Mouse (Mus musculus): ENCODE measurements around the gene Cabp2.
"Not testable (repeated sequence)": the region's sequence is repeated elsewhere in the genome, so short reads cannot be mapped to it uniquely, and the experiment has no call there.

Gene Cabp2

DNA sequence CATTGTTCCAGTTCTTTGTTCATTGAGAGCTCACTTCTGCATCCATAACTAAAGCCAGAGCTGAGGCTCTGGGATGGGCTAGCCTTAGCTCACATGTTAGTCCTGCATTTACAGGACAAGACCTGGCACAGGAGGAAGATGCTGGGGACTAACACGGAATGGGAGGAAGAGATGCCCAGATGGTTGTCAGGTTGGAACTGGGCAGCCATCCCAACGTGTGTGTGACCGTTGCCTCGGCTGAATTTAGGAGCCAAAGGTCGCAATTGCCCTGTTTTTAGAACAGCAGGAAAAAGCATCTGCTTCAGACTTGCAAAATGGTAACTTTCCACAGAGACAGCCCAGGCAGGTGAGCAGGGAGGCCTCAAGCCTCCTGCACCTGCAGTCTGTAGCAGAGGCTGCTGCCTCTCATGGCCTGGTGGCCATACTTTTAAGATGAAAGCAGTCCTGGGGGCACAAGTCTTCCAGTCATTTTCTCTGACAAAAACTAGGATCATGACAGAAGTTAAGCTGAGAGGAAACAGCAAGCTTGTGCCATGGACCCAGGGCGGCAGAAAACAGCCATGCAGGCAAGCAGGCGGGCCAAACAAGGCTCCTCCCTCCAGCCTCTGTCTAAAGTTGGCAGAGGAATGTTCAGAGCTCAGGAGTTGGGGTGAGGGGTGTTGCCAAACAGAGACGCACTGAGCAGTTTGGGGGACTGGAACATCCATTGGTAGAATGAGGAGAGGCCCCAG, 26.0 kb upstream of the Cabp2 start:
- intact Hi-C loops (cut with DNase I): no loop called here

DNA sequence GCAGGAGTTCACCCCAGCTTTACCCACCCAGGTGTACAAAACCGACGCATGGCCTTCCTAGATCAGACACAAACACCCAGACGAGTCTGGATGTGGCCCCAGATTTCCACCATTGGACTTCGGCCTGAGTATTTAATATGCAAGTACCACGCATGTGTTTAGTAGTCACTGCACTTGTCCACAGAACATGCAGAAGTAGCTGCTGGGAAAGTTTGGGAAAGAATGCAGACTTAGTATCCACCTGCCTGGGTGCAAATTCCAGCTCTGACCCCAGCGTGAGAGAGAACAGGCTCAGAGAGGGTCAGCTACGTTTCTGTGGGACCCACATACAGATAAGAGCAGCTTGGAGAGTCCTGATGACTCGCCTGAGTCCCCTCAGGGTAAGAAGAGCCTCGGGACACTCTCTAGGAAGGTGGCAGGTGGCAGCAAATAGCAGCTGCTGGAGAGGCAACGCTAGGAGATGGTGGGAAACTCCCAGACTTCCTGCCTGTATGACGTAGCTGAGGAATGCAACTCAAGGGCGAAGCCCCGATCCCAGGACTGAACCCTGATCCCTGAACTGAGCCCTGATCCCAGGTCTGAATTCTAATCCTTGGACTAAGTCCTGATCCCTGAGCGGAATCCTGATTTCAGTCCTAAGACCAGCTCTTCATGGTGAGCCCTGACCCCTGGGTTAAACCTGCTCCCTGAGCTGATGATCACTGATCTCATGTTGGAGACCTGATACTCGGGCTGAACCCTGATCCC, 25.3 kb upstream of the Cabp2 start:
- intact Hi-C loops (cut with DNase I): no loop called here

DNA sequence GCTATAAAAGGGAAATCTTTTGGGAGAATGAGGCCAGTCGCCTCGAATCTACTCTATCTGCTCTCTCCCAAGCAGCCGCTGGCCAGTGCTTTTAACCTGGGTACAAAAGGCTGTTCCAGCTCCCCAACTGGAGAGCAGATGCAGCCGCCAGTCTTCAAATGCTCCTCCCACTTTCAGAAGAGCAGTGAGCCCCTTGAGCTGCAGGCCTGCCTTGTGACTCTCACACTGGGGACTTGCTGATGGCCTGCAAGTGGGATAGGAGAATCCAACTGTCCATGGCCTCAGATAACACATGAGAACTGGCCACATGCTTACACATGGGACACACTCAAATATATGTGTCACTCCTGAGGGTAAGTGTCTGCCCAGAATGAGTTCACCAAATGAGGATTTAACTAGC, 24.7 kb upstream of the Cabp2 start:
- intact Hi-C loops (cut with DNase I): no loop called here

DNA sequence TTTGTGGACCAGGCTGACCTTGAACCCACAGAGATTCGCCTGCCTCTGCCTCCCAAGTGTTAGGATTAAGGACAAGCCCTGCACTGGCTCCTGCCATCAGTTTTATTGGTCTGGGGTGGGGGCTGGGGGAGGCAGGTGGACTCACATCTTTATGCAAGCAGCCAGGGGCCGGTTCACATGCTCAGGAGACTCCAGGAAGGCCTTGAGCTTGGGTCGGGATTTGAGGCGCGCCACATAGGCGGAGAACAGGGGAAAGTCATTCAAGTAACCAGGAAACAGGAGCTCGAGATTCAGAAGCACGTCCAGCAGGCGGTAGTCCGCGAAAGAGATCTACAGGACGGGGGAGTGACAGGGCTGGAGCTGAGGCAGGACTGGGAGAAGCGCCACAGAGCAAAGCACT, 24.0 kb upstream of the Cabp2 start:
- intact Hi-C loops (cut with DNase I): no loop called here

DNA sequence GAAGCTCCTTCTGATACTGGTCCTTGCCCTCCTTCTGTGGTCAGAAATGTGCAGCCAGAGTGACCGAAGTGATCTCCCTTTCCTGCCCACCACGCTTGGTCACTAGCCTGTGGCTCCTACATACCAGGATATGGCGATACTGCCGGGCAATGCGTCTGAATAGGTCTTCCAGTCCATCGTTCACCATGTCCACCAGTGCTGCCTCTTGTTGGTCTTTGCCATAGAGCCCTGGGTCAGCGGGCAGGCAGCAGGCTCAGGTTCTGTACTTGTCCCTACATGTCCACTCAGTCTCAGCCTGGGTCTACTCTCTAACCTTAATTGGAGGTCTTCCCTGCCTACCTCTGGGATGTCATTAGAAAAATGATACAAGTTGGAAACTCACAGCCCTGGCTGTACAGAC, 23.4 kb upstream of the Cabp2 start:
- intact Hi-C loops (cut with DNase I): no loop called here

DNA sequence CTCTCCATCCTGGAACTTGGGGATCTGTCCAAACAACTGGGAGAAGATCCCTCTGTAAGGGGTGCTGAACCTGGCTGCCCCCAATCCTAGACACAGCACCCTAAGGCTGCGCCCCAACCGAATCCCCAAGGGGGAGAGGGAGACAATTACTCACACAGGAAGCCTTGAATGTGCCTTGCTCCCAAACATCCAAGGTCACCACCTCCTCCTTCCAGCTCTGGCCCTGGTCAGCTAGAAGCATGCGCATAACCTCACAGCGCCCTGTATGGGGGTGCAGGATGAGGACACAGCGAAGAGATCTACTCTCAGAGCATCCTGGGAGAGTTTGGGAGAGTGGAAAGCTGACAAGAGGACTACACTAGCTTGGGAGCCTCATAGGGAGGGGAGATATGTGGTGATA, 22.8 kb upstream of the Cabp2 start:
- intact Hi-C loops (cut with DNase I): no loop called here

DNA sequence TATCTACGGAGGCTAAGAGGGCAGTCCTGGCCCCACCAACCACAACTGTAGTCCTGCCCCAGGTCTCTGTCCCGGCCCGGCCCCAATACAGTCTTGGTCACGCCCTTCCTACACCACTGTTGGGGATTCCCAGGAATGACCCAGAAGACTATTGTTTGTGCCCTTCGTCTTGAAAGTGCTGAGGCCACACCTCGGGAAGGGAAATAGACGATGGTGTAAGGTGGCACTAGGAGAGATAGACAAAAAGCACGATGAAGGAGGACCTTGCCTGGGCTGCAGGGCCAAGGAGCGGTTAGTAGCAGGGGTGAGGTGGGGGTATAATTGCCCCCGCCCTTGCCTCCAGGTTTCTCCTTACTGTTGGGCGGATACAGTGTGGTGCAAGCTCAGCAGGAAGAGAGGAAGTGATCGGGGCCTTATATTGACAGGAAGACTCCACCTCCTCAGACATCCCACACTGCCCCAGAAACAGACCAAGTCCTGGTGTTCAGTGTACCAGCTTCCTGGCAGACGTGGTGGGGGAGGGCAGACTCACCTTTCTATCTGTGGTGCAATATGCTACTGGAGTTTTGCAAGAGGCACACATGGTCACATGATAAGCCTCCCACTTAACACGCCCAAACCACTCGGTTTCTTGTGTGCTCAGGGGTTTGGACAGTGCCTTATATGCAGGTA, 22.2 kb upstream of the Cabp2 start, which contains the start of gene Gstp3:
Gene Gstp3 (minus strand): TSS at position 501 of the 672 bp plus-strand sequence.
- intact Hi-C loops (cut with DNase I): no loop called here

DNA sequence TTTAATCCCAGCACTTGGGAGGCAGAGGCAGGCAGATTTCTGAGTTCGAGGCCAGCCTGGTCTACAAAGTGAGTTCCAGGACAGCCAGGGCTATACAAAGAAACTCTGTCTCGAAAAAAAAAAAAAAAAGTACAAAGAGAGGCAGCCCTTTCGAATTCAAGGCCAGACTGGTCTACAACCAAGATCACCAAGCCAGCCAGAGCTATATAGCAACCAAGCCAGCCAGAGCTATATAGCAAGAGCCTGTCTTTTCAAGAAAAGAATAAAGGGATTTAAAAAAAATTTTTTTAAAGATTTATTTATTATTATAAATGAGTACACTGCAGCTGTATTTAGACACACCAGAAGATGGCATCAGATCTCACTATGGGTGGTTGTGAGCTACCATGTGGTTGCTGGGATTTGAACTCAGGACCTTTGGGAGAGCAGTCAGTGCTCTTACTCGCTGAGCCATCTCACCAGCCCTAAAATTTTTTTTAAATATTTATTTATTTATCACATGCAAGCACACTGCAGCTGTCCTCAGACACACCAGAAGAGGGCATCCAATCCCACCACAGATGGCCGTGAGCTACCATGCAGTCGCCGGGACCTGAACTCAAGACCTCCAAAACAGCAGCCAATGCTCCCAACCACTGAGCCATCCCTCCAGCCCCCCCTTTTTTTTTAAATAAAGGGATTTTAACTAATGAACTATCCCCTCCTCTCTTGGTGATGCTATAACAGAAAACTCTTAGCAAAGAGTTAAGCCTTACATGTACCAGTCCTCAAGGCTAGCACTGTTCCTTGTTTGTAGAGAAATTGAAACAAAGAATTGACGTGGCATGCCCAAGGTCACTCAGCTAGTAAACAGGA, 21.1 kb upstream of the Cabp2 start:
- intact Hi-C loops (cut with DNase I): not testable (repeated sequence)

DNA sequence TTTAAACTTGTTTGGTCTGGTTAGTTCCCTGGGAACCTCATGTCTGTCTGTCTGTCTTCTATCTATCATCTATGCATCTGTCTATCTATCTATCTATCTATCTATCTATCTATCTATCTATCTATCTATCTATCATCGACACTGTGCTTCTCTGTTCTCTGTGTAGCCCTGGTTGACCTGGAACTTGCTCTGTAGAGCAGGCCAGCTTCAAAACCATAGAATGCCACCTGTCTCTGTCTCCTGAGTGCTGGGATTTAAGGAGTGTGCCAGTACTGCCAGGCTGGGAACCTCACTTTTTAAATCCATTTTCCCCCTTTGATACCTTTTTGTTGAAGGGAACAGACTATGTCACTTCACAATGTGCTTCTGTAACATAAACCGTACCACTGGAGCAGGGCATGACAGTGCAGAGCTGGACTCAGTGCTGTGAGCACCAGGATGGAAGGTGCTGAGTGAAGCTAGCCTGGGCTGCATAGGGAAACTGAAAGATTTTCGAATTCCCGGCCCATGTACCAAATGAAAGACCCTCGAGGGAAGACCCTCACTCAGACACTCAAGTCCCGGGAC, 20.4 kb upstream of the Cabp2 start:
- intact Hi-C loops (cut with DNase I): no loop called here

DNA sequence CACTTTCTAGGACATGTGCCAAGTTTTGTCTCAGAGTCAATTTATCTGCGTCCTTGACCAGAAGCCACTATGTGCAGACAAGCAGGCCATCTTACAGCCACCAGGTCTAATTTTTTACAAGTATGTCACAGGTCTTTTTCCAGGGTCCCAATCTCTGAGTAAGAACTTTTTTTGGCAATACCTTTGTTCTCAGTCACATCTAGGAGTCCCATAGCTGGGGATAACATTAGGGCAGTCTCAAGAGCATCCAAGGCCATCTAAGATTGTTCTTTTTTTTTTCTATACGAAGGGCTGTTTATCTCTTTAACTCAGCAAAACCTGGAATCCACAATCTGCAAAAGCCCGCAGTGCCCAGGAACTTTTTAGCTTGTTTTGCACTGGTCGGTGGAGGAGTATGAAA, 18.0 kb upstream of the Cabp2 start:
- intact Hi-C loops (cut with DNase I): not testable (repeated sequence)

DNA sequence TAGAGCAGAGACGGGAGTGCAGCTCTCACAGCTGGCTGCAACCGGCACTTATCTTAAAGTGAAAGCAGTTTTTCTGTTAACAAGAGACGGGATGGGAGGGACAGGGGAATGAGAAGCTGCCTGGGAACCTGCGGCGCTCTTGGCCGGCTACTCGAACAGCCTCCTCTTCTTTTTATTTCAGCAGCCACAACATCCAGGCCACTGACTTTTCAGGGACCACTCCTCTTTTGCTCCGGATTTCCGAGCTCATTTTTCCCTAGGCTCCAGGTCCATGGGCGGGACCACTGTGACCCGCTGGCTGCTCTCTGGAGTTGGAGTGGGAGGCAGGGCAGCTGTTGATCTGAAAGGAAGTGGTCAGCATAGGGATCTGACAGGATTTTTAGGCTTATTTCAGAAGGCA, 16.9 kb upstream of the Cabp2 start:
- intact Hi-C loops (cut with DNase I): not testable (repeated sequence)

DNA sequence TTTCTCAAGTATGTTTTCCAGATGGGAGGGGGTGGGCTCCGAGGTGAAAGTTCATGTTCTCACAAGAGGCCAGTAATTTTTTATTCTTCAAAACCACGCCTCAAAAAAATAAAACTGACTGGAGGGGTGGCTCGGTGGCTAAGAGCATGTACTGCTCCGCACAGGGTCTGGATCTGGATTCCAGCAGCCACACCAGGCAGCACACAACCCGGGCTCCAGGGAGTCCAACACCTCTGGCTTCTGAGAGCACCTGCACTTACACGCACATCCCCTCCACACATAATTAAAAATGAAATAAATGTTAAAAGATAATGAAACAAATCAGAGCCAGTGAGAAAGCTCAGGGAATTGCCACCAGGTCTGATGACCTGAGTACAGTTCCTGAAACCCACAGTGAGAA, 15.1 kb upstream of the Cabp2 start:
- intact Hi-C loops (cut with DNase I): no loop called here

DNA sequence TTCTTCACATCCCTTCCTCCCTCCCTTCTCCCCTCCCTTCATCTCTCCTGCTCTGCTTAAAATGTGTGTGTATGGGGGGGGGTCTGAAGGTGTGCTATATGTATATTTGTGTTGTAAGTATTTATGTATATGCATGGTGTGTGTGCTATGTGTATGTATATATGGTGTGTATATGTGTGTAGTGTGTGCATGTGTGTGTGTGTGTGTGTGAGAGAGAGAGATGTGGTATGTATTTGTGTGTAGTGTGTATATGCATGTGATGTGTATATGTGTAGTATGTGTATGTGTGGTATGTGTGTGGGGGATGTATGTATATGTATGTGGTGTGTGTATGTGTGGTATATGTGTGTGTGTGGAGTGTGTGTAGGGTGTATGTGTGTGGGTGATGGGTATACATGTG, 14.5 kb upstream of the Cabp2 start:
- intact Hi-C loops (cut with DNase I): no loop called here

DNA sequence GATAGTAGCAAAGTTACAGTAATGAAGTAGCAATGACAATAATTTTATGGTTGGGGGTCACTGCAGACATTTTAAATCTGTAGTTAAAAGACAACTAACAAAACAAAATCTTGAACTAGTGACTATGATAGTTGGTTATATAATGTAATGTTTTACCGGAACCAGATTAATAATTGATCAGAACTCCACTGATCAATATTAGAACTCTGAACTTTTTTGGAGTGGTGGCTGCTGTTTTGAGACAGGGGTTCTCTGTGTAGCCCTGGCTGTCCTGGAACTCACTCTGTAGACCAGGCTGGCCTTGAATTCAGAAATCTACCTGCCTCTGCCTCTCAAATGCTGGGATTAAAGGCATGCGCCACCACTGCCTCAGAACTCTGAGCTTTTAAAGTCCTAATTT, 13.1 kb upstream of the Cabp2 start:
- intact Hi-C loops (cut with DNase I): not testable (repeated sequence)

DNA sequence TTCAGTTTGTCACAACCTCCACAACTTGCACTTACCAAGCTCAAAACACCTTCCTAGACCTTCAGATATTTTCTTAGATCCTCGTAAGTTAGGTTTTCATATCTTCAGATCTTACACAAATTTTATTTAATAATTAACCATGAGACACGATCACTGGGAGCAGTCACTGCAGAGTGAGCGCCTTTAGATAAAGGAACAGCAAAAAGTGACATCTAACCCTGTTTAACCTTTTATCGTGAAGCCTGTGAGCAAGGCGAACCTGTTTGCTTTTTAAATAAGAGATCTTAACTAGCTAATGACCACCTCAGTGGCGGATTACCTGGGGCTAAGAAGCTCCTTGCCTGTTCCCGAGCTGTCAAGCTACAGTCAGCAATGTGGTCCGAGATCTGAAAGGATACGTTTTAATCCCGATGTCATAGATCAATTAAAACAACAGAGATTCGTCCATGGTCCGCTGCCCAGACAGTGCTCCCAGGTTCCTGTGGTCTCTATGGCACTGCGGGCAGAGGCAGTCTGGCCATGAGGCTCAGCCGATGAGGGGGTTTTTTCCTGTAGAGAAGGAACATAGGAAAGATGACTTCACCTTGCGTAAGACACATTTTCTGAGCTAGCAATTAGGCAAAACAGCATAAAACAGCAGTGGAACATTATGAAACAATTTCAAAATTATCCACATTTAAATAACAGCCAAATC, 12.5 kb upstream of the Cabp2 start:
- intact Hi-C loops (cut with DNase I): no loop called here

DNA sequence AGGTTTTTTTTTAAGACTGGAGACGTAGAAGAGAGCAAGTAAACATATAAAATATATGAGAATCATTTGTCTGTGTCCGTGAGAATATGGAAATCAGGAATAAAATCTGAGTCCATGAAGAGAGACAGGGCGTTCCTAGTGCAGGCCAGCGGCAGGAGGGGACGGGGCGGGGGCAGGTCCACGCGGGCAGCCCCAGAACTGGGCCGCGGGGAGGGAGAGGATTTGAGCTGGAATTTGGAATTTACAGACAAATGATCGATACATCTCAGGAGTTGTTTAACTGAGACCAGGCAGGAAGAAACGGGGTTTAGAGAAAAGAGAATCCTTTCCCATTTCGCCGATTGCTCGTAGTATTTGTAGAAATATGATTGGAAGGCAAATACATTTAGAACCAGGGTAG, 11.1 kb upstream of the Cabp2 start:
- intact Hi-C loops (cut with DNase I): no loop called here

DNA sequence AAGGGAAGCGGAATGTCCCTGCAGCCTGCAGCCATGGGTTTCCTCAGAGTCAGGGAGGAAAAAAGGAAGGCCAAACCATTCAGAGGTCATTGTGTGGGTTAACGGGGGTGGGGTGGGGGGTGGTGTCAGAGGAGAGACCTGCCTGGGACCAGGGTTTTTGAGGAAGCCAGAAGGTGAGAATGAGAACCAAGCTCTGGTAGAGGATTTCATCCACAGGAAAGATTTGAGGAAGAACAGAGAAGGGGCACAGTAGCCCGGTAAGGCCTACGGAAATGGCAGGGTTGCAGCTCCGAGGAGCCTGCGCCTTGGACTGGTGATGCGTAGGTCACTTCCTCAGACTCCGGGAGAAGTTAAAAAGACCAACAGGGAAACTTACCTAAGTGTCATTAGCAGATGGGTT, 10.6 kb upstream of the Cabp2 start:
- intact Hi-C loops (cut with DNase I): no loop called here

DNA sequence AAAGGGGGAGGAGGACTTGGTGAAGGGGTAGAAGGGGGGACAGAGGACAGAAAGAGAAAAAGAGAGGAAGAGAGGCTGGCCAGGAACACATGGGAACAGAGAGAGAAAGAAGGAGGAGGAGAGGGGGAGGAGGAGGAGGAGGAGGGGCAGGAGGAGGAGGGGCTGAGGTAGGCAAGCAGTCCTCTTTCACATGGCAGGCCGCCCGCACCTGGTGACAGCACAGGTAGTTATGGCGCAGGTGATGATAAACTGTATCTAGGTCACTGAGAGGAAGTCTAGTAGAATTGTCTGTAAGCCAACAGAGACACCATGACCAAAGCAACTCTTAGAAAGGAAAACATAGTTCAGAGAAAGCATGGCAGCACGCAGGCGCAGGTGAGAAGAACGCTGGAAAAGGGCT, 10.0 kb upstream of the Cabp2 start:
- intact Hi-C loops (cut with DNase I): no loop called here

DNA sequence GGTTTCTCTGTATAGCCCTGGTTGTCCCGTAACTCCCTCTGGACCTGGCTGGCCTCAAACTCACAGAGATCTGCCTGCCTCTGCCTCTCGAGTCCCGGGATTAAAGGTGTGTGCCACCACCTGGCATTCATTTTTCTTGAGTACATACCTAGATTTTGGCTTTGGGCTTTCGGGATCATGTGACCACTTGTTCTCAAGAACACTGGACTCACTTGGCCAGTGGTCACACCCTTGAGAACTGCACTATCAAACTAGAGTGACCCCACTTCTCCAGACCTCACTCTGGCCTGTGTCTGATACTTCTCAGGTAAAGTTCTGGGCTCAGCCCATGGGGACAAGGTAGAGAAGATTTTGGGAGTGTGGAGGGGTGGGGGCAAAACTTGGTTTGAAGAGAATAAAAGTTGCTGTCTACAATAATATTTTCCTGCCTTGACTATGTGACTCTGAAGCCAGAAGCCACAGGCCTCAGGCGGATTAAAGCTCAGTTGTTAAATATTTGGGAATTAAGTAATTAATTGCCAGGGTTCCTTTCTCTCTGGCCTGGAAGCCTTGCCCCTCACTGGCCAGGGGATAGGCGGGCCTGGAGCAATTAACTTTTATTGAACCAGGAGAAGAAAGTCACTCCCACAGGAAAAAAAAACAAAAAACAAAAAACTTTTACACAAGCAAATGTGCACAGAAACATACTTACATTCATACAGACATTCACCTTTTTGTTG, 8.5 kb upstream of the Cabp2 start:
- intact Hi-C loops (cut with DNase I): no loop called here

DNA sequence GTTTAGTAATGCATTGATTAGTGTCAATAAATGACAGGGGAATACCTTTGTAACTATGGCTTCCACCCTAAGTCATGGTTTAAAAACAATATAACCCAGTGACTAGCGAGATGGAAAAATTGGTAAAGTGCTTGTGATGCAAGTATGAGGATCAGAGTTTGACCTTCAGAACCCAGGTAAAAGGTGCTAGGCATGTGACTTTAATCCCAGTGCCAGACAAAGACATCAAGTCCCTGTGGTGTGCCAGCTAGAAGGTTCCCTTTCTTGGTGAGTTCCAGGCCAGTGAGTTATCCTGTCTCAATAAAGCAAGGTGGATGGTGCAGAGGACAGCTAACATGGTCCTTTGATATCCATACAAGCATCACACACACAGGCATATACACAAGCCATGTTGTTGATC, 5.8 kb upstream of the Cabp2 start:
- intact Hi-C loops (cut with DNase I): no loop called here

Measured in adrenal gland (tissue).